Mouse (Mus musculus) brain, adult 10 weeks (tissue): ENCODE results near the gene Dtx3l. TPM values are rescaled to one million over a fixed set of nuclear protein-coding genes. Genes with fewer than 3 reads are reported as not detected.

ENCODE experiments used
- polyA plus RNA-seq: library from polyadenylated mRNA; stranded (reverse); fragments of 350-450 nt; fragmentation: Illumina TruSeq; extraction: RNeasy Lipid Tissue Mini Kit (QIAGEN cat#74804); gene quantifications from one replicate; pipeline ENCODE4 v1.2.3, GENCODE M21; 2015; ENCODE audit warnings: low read depth, low replicate concordance

Dtx3l gene
- polyA plus RNA-seq: 2.2 TPM

DNA sequence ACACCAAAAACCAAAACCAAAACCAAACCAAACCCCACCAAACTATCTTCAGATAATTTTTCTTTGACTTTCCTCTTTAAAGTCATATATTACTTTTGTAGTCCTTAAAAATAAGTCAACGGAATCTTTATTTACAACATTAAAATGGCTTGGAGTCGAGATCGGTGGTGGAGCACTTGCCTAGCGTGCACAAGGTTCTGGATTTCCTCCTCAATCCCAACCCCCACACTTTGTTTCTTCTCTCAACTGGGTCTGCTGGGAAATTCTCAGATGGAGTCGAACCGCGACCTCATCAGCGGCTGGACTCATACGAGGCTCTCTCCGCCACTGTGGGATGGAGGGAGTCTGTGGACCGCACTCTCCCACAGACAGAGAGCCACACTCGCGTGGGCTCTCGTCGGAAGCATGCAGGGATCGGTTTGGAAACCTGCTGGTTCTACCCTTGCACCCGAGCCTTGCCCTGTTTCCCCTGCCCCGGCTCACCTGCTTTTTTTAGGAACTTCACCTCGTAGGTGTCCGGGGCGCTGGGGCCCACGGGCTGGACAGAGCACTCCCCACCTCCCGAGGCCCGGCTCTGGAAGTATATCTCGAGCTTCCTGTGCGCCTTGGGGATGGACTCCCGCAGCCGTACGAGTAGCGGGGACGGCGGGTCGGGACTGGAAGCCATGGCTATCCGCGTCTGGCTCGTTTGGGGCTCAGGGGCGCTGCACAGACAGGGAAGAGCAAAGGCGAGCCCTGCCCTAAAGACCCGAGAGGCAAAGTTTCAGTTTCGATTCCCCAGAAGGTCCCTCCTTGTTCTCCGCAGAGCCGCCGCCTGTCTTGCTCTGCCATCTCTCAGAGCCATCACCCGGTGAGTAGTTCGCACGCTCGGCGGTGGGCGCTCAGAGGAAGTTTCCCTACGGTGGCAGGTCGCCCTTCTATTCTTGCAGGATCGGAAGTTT, at the start of gene Dtx3l, which contains the start of gene Parp9:
Gene Dtx3l, minus strand, starts transcription at position 941 of the 941 bp plus-strand sequence.
Gene Parp9, plus strand, starts transcription at position 260 of the 941 bp plus-strand sequence.

DNA sequence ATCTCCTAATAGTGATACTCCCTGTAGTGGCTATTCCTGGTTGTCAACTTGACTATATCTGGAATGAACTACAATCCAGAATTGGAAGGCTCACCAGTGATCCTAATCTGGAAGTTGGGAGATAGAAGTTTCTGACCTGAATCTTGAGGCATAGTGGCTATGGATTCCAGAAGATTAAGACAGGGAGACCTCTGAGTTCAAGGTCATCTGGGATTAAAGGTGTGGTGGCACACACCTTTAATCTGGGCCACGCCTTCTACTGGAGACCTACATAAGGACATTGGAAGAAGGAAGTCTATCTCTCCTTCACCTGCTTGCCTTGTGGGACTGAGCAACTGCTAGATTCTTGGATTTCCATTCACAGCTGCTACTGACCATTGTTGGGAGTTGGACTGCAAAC, 39.5 kb upstream of the Dtx3l start, which contains the start of gene Kpna1:
Gene Kpna1, plus strand, starts transcription at position 301 of the 400 bp plus-strand sequence.

Other genes starting within 250 kb of the Dtx3l start
- 63.3 TPM for gene Dirc2, start 169.8 kb downstream of the Dtx3l start, polyA plus RNA-seq
- 5.6 TPM for gene Hspbap1, start 168.8 kb downstream of the Dtx3l start, polyA plus RNA-seq
- 1.7 TPM for gene Parp14, start 67.6 kb downstream of the Dtx3l start, polyA plus RNA-seq
- gene Parp9, start 681 bp downstream of the Dtx3l start, polyA plus RNA-seq: 3.8 TPM
- gene Kpna1, start 39.6 kb upstream of the Dtx3l start, polyA plus RNA-seq: 89.8 TPM
- gene Wdr5b, start 102.0 kb upstream of the Dtx3l start, polyA plus RNA-seq: 5.8 TPM
- gene Fam162a, start 132.4 kb upstream of the Dtx3l start, polyA plus RNA-seq: 125 TPM
- 20.2 TPM for gene Ccdc58, start 132.5 kb upstream of the Dtx3l start, polyA plus RNA-seq
- not detected for gene Csta1, start 192.1 kb upstream of the Dtx3l start, polyA plus RNA-seq
- not detected for gene Stfa2l1, start 217.7 kb upstream of the Dtx3l start, polyA plus RNA-seq
- not detected for gene Gm5483, start 245.1 kb upstream of the Dtx3l start, polyA plus RNA-seq